In genomic region chr12:104178987-104179386, GRCm38 (mm10) we compare ENCODE assay signal across 24 mouse cellular contexts. TPM values are rescaled to one million over a fixed set of nuclear protein-coding genes. Genes with fewer than 3 reads are reported as not detected.
DNase-seq lines count a peak whose midpoint lies in the region; ATAC-seq and TF ChIP-seq lines count a peak whose summit lies in the region.
"Had no signal": no experiment of that assay in that cellular context is flagged by ENCODE, and none has a peak within 500 bp of the region (broad histone marks: within the 10 kb centered on the region; RNA-seq: fewer than 3 reads in every experiment).

No protein-coding gene starts in this region.

- no peaks in the 10 kb centered on the region for H3K36me3 ChIP-seq in heart, embryonic 14.5 days (ENCODE audit: control insufficient read depth, insufficient read depth, low read length)
- H3K36me3 ChIP-seq in liver, postnatal 0 days (replicated peaks; ENCODE audit: insufficient read depth, low read length), result no peaks in the 10 kb centered on the region
- H3K36me3 ChIP-seq in liver, embryonic 11.5 days (ENCODE audit: control insufficient read depth, insufficient read depth, low read length), result no peaks in the 10 kb centered on the region
- H3K36me3 ChIP-seq in embryonic facial prominence, embryonic 10.5 days (replicated peaks), result no peaks in the 10 kb centered on the region
- H3K36me3 ChIP-seq: embryonic facial prominence, embryonic 13.5 days; hindbrain, embryonic 10.5 days; intestine, embryonic 15.5 days had no signal

- H3K27me3 ChIP-seq in heart, embryonic 14.5 days (ENCODE audit: control insufficient read depth, insufficient read depth, low read length), result peaks cover 14% of the 10 kb centered on the region; the same call in 1 of the 2 replicates
- H3K27me3 ChIP-seq in liver, postnatal 0 days (ENCODE audit: insufficient read depth, low read length), result no peaks in the 10 kb centered on the region
- H3K27me3 ChIP-seq in liver, embryonic 11.5 days (replicated peaks; ENCODE audit: control insufficient read depth, insufficient read depth, low read length), result no peaks in the 10 kb centered on the region
- no peaks in the 10 kb centered on the region for H3K27me3 ChIP-seq in embryonic facial prominence, embryonic 10.5 days (replicated peaks; ENCODE audit: low read depth, poor library complexity, severe bottlenecking)
- H3K27me3 ChIP-seq: embryonic facial prominence, embryonic 13.5 days; intestine, embryonic 15.5 days had no signal

- H3K4me2 ChIP-seq in heart, embryonic 14.5 days (ENCODE audit: low read length), result no peak overlapping the region
- H3K4me2 ChIP-seq in liver, postnatal 0 days (ENCODE audit: low read depth, low read length), result no peak overlapping the region
- H3K4me2 ChIP-seq in liver, embryonic 11.5 days, result no peak overlapping the region
- H3K4me2 ChIP-seq: embryonic facial prominence, embryonic 13.5 days; hindbrain, embryonic 14.5 days; intestine, embryonic 15.5 days had no signal

- H3K4me3 ChIP-seq in heart, embryonic 14.5 days (ENCODE audit: control insufficient read depth in 1 of 2, insufficient read depth in 1 of 2, low read depth in 1 of 2, low read length in 2 of 2), result no peak overlapping the region
- H3K4me3 ChIP-seq in liver, postnatal 0 days (ENCODE audit: low read depth, low read length), result no peak overlapping the region
- no peak overlapping the region for H3K4me3 ChIP-seq in liver, embryonic 11.5 days (ENCODE audit: low read depth, low read length)
- no peak overlapping the region for H3K4me3 ChIP-seq in embryonic facial prominence, embryonic 10.5 days
- H3K4me3 ChIP-seq: embryonic facial prominence, embryonic 13.5 days; gastrocnemius, adult 2 months; hindbrain, embryonic 10.5 days; intestine, embryonic 15.5 days had no signal

- intact Hi-C loops in heart, postnatal 25 days (cut with DNase I), result no loop called here
- intact Hi-C loops in heart, postnatal 14 days (cut with DNase I), result no loop called here

- no peak overlapping the region; a peak in 1 of 4 replicates for H3K27ac ChIP-seq in heart, embryonic 14.5 days (replicated peaks in 1 of 2; ENCODE audit: control insufficient read depth in 1 of 2, insufficient read depth in 1 of 2, low read depth in 2 of 2, low read length in 2 of 2)
- H3K27ac ChIP-seq in liver, postnatal 0 days (ENCODE audit: low read depth), result no peak overlapping the region
- H3K27ac ChIP-seq in liver, embryonic 11.5 days (ENCODE audit: low read depth, low read length), result no peak overlapping the region
- H3K27ac ChIP-seq in embryonic facial prominence, embryonic 10.5 days (replicated peaks), result no peak overlapping the region
- H3K27ac ChIP-seq: embryonic facial prominence, embryonic 13.5 days; gastrocnemius, adult 2 months; hindbrain, embryonic 10.5 days; hindbrain, embryonic 14.5 days; intestine, embryonic 15.5 days had no signal

- TF ChIP-seq CTCF in liver, postnatal 0 days (IDR thresholded peaks at IDR 0.05; ENCODE audit: low read depth), result no peak

- no peak for TF ChIP-seq EP300 in liver, postnatal 0 days (IDR thresholded peaks at IDR 0.05; ENCODE audit: low read depth)

- peak; percentile 82 for DNase-seq in heart, adult 11 months
- no peak for DNase-seq in heart, postnatal 25 days (ENCODE audit: low spot score)
- DNase-seq in heart, postnatal 14 days, result no peak
- DNase-seq in liver, postnatal 0 days, result peak; percentile 3
- no peak for DNase-seq in liver, embryonic 11.5 days (ENCODE audit: low spot score)
- DNase-seq in embryonic facial prominence, embryonic 10.5 days (ENCODE audit: low spot score), result peak; percentile 1
- DNase-seq: adrenal gland, postnatal 14 days; cerebellum, adult 11-12 months; cerebellum, adult 9-10 months; cerebellum, postnatal 25 days; gastrocnemius, adult 2 months; gastrocnemius, postnatal 25 days; kidney, adult 18-20 months had no signal

- WGBS in heart, embryonic 14.5 days, result 66% methylated on average over 2 of the region's 2 CpGs
- 63% methylated on average over 2 of the region's 2 CpGs for WGBS in liver, postnatal 0 days (ENCODE audit: insufficient replicate concordance)
- 79% methylated on average over 2 of the region's 2 CpGs for WGBS in liver, embryonic 11.5 days
- 91% methylated on average over 2 of the region's 2 CpGs for WGBS in embryonic facial prominence, embryonic 10.5 days

- ATAC-seq in heart, embryonic 14.5 days (ENCODE audit: insufficient number of reproducible peaks, insufficient read depth, low FRiP score, low read depth), result 0 out of 2 replicates have a peak, but pooled peaks have one; percentile 7
- no peak for ATAC-seq in liver, postnatal 0 days
- no peak for ATAC-seq in liver, embryonic 11.5 days (replicated peaks; ENCODE audit: low FRiP score)
- ATAC-seq: activated CD4-positive, CD25-positive, alpha-beta regulatory T cell, adult 4 months; forebrain, embryonic 14.5 days; intestine, embryonic 15.5 days; Patski had no signal

- peaks cover 8 to 10% of the 10 kb centered on the region in 2 experiments; a peak in 3 of 4 replicates for H3K4me1 ChIP-seq in heart, embryonic 14.5 days (ENCODE audit: control insufficient read depth in 2 of 2, insufficient read depth in 2 of 2, low read length in 2 of 2)
- H3K4me1 ChIP-seq in liver, postnatal 0 days (ENCODE audit: insufficient read depth), result no peaks in the 10 kb centered on the region
- no peaks in the 10 kb centered on the region for H3K4me1 ChIP-seq in liver, embryonic 11.5 days (replicated peaks; ENCODE audit: control insufficient read depth, insufficient read depth, low read length)
- H3K4me1 ChIP-seq in embryonic facial prominence, embryonic 10.5 days, result no peaks in the 10 kb centered on the region
- H3K4me1 ChIP-seq: embryonic facial prominence, embryonic 13.5 days; hindbrain, embryonic 10.5 days; intestine, embryonic 15.5 days had no signal

- no peak overlapping the region for H3K9ac ChIP-seq in heart, embryonic 14.5 days (ENCODE audit: low read length)
- H3K9ac ChIP-seq in liver, postnatal 0 days (replicated peaks), result no peak overlapping the region
- H3K9ac ChIP-seq in liver, embryonic 11.5 days (ENCODE audit: low read depth, low read length), result no peak overlapping the region
- H3K9ac ChIP-seq: embryonic facial prominence, embryonic 13.5 days; hindbrain, embryonic 14.5 days; intestine, embryonic 15.5 days had no signal

- H3K9me3 ChIP-seq in heart, embryonic 14.5 days (ENCODE audit: control insufficient read depth, low read length), result no peaks in the 10 kb centered on the region
- H3K9me3 ChIP-seq in liver, postnatal 0 days (ENCODE audit: low read length), result no peaks in the 10 kb centered on the region
- no peaks in the 10 kb centered on the region for H3K9me3 ChIP-seq in liver, embryonic 11.5 days (ENCODE audit: control insufficient read depth, low read length)
- no peaks in the 10 kb centered on the region for H3K9me3 ChIP-seq in embryonic facial prominence, embryonic 10.5 days
- H3K9me3 ChIP-seq: embryonic facial prominence, embryonic 13.5 days; hindbrain, embryonic 10.5 days; intestine, embryonic 15.5 days had no signal

RNA-seq across cellular contexts. Expression of gene Serpina3c, which starts 25.3 kb away (rescaled TPM):
- total RNA-seq in heart, postnatal 25 days (2021), result 1 to 10 TPM in 1 of 2 experiments, under 1 TPM in 1; 0.57 to 1.0 TPM
- polyA plus RNA-seq in heart, embryonic 14.5 days (2014; fragmentation: Nextera tagmentation; extraction: Ambion mirVana), result 0.08 TPM in 1 of 2 replicates, not detected in the other
- 1 to 10 TPM in 1 of 2 experiments, under 1 TPM in 1; 0.83 to 2.0 TPM for total RNA-seq in heart, postnatal 14 days (2021)
- 0.05 and 0.11 TPM in 2 replicates for polyA plus RNA-seq in liver, postnatal 0 days (2015; fragmentation: Nextera tagmentation; extraction: Ambion mirVana)
- not detected in 2 replicates for polyA plus RNA-seq in liver, embryonic 11.5 days (2014; fragmentation: Nextera tagmentation; extraction: Ambion mirVana)
- polyA plus RNA-seq in embryonic facial prominence, embryonic 10.5 days (2016; fragmentation: Nextera tagmentation; extraction: Ambion mirVana), result not detected in 2 replicates
- total RNA-seq: CH12.LX; granulocyte monocyte progenitor cell, adult 5-6 weeks had no signal
- polyA plus RNA-seq: activated CD4-positive, CD25-positive, alpha-beta regulatory T cell, adult 4 months; embryonic facial prominence, embryonic 13.5 days; forebrain, embryonic 14.5 days; hindbrain, embryonic 10.5 days; hindbrain, embryonic 14.5 days; intestine, embryonic 15.5 days had no signal

RNA-seq across cellular contexts. Expression of gene Serpina3f, which starts 35.4 kb away (rescaled TPM):
- total RNA-seq in heart, postnatal 25 days (2021), result under 1 TPM in 1 of 2 experiments, not detected in 1; 0.14 TPM
- not detected in 2 replicates for polyA plus RNA-seq in heart, embryonic 14.5 days (2014; fragmentation: Nextera tagmentation; extraction: Ambion mirVana)
- under 1 TPM in 1 of 2 experiments, not detected in 1; 0.17 TPM for total RNA-seq in heart, postnatal 14 days (2021)
- polyA plus RNA-seq in liver, postnatal 0 days (2015; fragmentation: Nextera tagmentation; extraction: Ambion mirVana), result 2.5 and 4.1 TPM in 2 replicates
- polyA plus RNA-seq in liver, embryonic 11.5 days (2014; fragmentation: Nextera tagmentation; extraction: Ambion mirVana), result 0.08 and 0.39 TPM in 2 replicates
- 0.11 and 0.14 TPM in 2 replicates for polyA plus RNA-seq in embryonic facial prominence, embryonic 10.5 days (2016; fragmentation: Nextera tagmentation; extraction: Ambion mirVana)
- total RNA-seq: gastrocnemius, adult 2 months; gastrocnemius, postnatal 25 days had no signal
- polyA plus RNA-seq: cortical plate, adult 2 months; embryonic facial prominence, embryonic 13.5 days; hindbrain, embryonic 10.5 days had no signal

RNA-seq across cellular contexts. Expression of gene Serpina3b, which starts 51.2 kb away (rescaled TPM):
- not detected for total RNA-seq in heart, postnatal 25 days (2021)
- polyA plus RNA-seq in heart, embryonic 14.5 days (2014; fragmentation: Nextera tagmentation; extraction: Ambion mirVana), result 0.19 TPM in 1 of 2 replicates, not detected in the other
- total RNA-seq in heart, postnatal 14 days (2021), result not detected
- polyA plus RNA-seq in liver, postnatal 0 days (2015; fragmentation: Nextera tagmentation; extraction: Ambion mirVana), result 0.65 and 0.73 TPM in 2 replicates
- polyA plus RNA-seq in liver, embryonic 11.5 days (2014; fragmentation: Nextera tagmentation; extraction: Ambion mirVana), result 0.12 and 0.19 TPM in 2 replicates
- not detected in 2 replicates for polyA plus RNA-seq in embryonic facial prominence, embryonic 10.5 days (2016; fragmentation: Nextera tagmentation; extraction: Ambion mirVana)
- total RNA-seq: CH12.LX; gastrocnemius, adult 2 months; gastrocnemius, postnatal 25 days; granulocyte monocyte progenitor cell, adult 5-6 weeks had no signal
- polyA plus RNA-seq: activated CD4-positive, CD25-positive, alpha-beta regulatory T cell, adult 4 months; cortical plate, adult 2 months; embryonic facial prominence, embryonic 13.5 days; forebrain, embryonic 14.5 days; hindbrain, embryonic 10.5 days; hindbrain, embryonic 14.5 days; intestine, embryonic 15.5 days; Patski had no signal

RNA-seq across cellular contexts. Expression of gene Serpina3g, which starts 57.1 kb away (rescaled TPM):
- 1 to 10 TPM in 1 of 2 experiments, under 1 TPM in 1; 0.57 to 1.1 TPM for total RNA-seq in heart, postnatal 25 days (2021)
- 2.4 and 3.7 TPM in 2 replicates for polyA plus RNA-seq in heart, embryonic 14.5 days (2014; fragmentation: Nextera tagmentation; extraction: Ambion mirVana)
- 1 to 10 TPM; 1.2 to 2.3 TPM for total RNA-seq in heart, postnatal 14 days (2021)
- polyA plus RNA-seq in liver, postnatal 0 days (2015; fragmentation: Nextera tagmentation; extraction: Ambion mirVana), result 18.2 and 21.9 TPM in 2 replicates
- 1.2 and 2.6 TPM in 2 replicates for polyA plus RNA-seq in liver, embryonic 11.5 days (2014; fragmentation: Nextera tagmentation; extraction: Ambion mirVana)
- polyA plus RNA-seq in embryonic facial prominence, embryonic 10.5 days (2016; fragmentation: Nextera tagmentation; extraction: Ambion mirVana), result 0.08 and 0.24 TPM in 2 replicates
- total RNA-seq: gastrocnemius, postnatal 25 days had no signal
- polyA plus RNA-seq: hindbrain, embryonic 10.5 days had no signal

Comparison
In these comparisons a context has a peak if more than half of its experiments do, and no peak if none do; other contexts are left out.
1. DNase-seq: peak in heart, adult 11 months (single experiment), liver, postnatal 0 days (single experiment) and embryonic facial prominence, embryonic 10.5 days (single experiment); none in heart, postnatal 25 days (single experiment), heart, postnatal 14 days (0 of 2) and liver, embryonic 11.5 days (single experiment).